Mouse (Mus musculus) intestine, postnatal 0 days (tissue): Measurements from ENCODE around the gene Akap6. TPM values are rescaled to one million over a fixed set of nuclear protein-coding genes. Genes with fewer than 3 reads are reported as not detected.
"Not testable (repeated sequence)": the region's sequence is repeated elsewhere in the genome, so short reads cannot be mapped to it uniquely, and the experiment has no call there.

Experiments
- ATAC-seq: fragments of 200-750 bp; cut with Nextera tagmentation; 2 replicates; pipeline ENCODE4 v1.8.0; 2017; ENCODE audit warnings: mild to moderate bottlenecking, moderate TSS enrichment, moderate library complexity
- H3K27ac ChIP-seq: fragments of 300-500 bp; sonication (generic); 2 replicates; pipeline ENCODE4 v1.5.1; 2014; ENCODE audit warnings: mild to moderate bottlenecking, low read depth, low read length, moderate library complexity
- H3K27me3 ChIP-seq: fragments of 300-500 bp; sonication (generic); replicated peaks from 2 replicates; pipeline ENCODE4 v1.6.1; 2014; ENCODE audit warnings: low read length, mixed read lengths; ENCODE audit not compliant: control insufficient read depth, insufficient read depth
- H3K36me3 ChIP-seq: fragments of 300-500 bp; sonication (generic); 2 replicates; pipeline ENCODE4 v1.6.1; 2014; ENCODE audit warnings: mild to moderate bottlenecking, moderate library complexity; ENCODE audit not compliant: control insufficient read depth, insufficient read depth
- H3K4me1 ChIP-seq: fragments of 300-500 bp; sonication (generic); replicated peaks from 2 replicates; pipeline ENCODE4 v1.6.1; 2014; ENCODE audit warnings: antibody characterized with exemption, low read length, mixed read lengths; ENCODE audit not compliant: control insufficient read depth, insufficient read depth
- H3K4me2 ChIP-seq: fragments of 300-500 bp; sonication (generic); replicated peaks from 2 replicates; pipeline ENCODE4 v1.6.1; 2014; ENCODE audit warnings: low read depth, mild to moderate bottlenecking, moderate library complexity
- H3K4me3 ChIP-seq: fragments of 300-500 bp; sonication (generic); 2 replicates; pipeline ENCODE4 v1.5.1; 2014; ENCODE audit warnings: low read depth, low read length
- H3K9ac ChIP-seq: fragments of 300-500 bp; sonication (generic); 2 replicates; pipeline ENCODE4 v1.6.1; 2014; ENCODE audit warnings: mild to moderate bottlenecking, low read depth, low read length
- H3K9me3 ChIP-seq: fragments of 300-500 bp; sonication (generic); 2 replicates; pipeline ENCODE4 v1.6.1; 2016; ENCODE audit warnings: mixed run types; ENCODE audit not compliant: control insufficient read depth
- CTCF ChIP-seq: sonication (generic); IDR thresholded peaks from 2 replicates; pipeline ENCODE4 v1.5.1; 2016; ENCODE audit warnings: low read depth, mild to moderate bottlenecking, control low read depth, antibody characterized with exemption, moderate library complexity
- WGBS: fragments of 180-500 bp; shearing (Covaris S2); extraction: QIAGEN DNeasy Blood & Tissue Kit; methylation state at CpG from one replicate; pipeline ENCODE4 v1.1.7; 2014; 5-methylcytosine and 5-hydroxymethylcytosine counted together
- polyA plus RNA-seq: library from polyadenylated mRNA; unstranded; fragments of >200 nt; fragmentation: Nextera tagmentation; extraction: Ambion mirVana; gene quantifications from 2 replicates; pipeline ENCODE4 v1.2.1, GENCODE M21; 2015

Akap6 gene
- polyA plus RNA-seq, 1 experiment from 2014 or later = 0.73 TPM

DNA sequence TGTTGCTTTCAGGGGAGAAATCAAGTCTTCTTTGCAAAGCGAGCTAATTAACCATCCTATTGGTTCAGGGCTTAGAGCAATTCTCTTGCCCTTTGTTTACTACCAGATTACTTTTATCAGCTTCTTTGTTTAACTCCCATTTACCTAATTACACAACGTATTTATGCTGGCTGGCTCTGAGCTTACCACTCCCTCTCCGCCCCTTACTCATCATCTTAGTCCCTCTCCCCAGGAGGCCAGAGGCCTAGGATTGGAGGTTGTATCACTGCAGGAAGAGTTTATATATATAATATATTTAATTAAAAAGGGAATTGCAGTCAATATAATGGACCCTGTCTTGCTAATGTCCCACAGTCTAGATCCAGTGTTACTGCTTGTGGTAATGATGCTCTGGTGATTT is 5.6 kb downstream of the Akap6 start:
- Histone ChIP-seq H3K4me1 (peaks cover 7% of the 10 kb centered on the region), H3K4me3 (no peak overlapping the region), H3K9me3 (no peaks in the 10 kb centered on the region), H3K27ac (no peak overlapping the region), H3K9ac (no peak overlapping the region), H3K27me3 (no peaks in the 10 kb centered on the region), H3K4me2 (no peak overlapping the region), H3K36me3 (no peaks in the 10 kb centered on the region)
- TF ChIP-seq CTCF = no peak
- ATAC-seq = no peak
- WGBS = 50% methylated on average over 3 of the region's 3 CpGs

DNA sequence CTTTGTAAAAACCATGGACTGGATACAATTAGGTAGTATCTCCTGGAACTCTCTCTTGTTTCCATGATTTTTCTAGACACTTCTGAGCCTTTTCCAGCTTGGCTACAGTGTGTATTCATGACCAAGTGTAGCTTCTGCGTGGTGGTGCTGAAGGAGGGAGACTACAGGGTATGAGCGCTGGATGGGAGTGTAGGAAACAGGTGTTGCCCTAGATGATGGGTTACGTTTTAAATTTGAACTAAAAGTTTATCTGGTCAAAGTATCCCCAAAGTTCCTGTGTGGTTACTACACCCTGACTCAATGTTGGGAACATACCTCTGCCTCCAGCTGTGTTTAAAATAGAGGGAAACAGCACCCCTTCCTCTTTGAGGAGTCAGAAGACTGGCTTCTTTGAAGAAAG is 12.2 kb downstream of the Akap6 start:
- no peak overlapping the region for H3K4me3 ChIP-seq
- ATAC-seq = no peak
- 82% methylated on average over 3 of the region's 3 CpGs for WGBS
- H3K9me3 ChIP-seq = no peaks in the 10 kb centered on the region
- H3K27me3 ChIP-seq = no peaks in the 10 kb centered on the region
- no peaks in the 10 kb centered on the region for H3K4me1 ChIP-seq
- no peak for TF ChIP-seq CTCF
- H3K9ac ChIP-seq = no peak overlapping the region
- H3K4me2 ChIP-seq = no peak overlapping the region
- H3K36me3 ChIP-seq = no peaks in the 10 kb centered on the region
- H3K27ac ChIP-seq = no peak overlapping the region

DNA sequence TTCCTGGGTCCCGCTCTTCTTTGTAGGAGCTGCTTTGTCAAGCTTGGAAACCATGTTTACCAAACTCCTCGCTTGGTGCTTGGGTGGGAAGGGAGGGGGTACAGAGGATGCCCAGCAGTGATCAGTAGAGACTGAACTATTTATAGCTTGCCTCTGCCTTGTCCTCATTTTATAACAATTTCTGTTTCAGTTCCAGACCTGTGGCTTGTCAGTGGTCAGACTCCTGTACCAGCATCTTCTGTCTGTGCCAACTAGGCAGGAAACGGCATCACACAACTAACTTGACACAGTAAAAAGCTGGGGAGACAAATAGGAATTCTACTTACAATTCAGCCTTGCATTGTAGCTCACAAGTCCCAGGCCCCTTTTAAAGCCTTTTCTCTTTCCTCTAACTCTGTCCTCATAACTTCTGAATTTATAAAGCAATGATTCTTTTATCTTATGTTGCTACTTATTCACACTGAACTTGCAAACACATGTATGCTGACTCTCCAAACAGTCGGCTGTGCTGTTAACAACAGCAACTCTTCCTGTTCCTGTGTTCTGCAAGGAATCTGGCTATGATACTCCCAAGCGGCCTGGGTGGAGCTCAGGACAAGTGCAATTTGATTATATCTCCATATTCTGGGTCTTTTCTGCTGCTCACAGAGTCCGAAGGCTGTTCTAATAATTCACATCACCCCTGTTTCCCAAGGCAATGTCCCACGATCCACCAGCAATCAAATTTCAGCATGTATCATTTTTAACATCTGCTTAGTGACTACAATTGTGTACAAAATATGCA is 12.9 kb downstream of the Akap6 start:
- TF ChIP-seq CTCF = no peak
- 57% methylated on average over 7 of the region's 7 CpGs for WGBS
- no peaks in the 10 kb centered on the region for H3K4me1 ChIP-seq
- no peak overlapping the region for H3K4me2 ChIP-seq
- ATAC-seq = no peak
- no peaks in the 10 kb centered on the region for H3K27me3 ChIP-seq
- no peak overlapping the region for H3K27ac ChIP-seq
- no peak overlapping the region for H3K4me3 ChIP-seq
- no peak overlapping the region for H3K9ac ChIP-seq
- no peaks in the 10 kb centered on the region for H3K9me3 ChIP-seq
- H3K36me3 ChIP-seq = no peaks in the 10 kb centered on the region

DNA sequence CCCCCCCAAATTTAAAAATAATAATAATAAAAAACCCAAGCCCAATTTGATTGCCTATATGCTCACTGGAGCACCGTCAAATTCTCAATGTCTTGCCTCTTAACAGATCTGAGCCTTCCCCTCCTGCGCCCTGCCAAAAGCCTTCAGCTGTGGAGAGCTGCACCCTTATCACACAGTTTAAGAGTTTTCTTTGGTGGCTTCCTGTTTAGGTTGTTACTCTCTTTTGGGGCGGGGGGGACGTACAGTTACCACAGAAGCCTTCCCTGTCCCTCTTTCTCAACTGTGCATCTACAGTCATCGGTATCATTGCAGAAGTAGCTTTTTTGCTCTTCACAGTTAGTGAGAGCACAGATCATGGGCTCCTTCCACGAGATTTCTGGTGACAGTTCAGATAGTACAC is 19.2 kb downstream of the Akap6 start:
- Histone ChIP-seq H3K4me1 (no peaks in the 10 kb centered on the region), H3K27ac (no peak overlapping the region), H3K9me3 (no peaks in the 10 kb centered on the region), H3K9ac (no peak overlapping the region), H3K36me3 (no peaks in the 10 kb centered on the region), H3K27me3 (no peaks in the 10 kb centered on the region), H3K4me3 (no peak overlapping the region), H3K4me2 (no peak overlapping the region)
- ATAC-seq = no peak
- WGBS = 75% methylated on average over 6 of the region's 6 CpGs
- TF ChIP-seq CTCF = no peak

DNA sequence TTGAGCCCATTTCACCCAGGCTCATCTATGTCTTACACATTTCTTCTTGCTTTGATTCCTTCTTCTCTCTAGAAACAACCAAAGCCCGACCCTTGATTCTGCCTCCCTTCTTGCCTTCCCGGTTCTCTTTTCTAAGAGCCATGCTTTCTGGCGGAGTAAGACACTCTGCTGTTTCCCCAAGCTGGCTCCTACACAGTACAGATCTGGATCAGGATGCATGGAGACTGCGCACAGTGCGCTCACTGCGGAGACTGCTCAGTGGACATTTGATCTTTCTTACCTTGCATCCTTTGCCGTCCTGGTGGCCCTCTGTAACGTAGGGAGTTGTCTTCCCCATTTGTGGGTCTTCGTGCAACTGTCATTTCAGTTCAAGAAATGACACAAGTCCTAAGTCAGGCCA is 20.0 kb downstream of the Akap6 start:
- Histone ChIP-seq H3K4me3 (no peak overlapping the region), H3K27me3 (no peaks in the 10 kb centered on the region), H3K4me1 (no peaks in the 10 kb centered on the region), H3K9me3 (no peaks in the 10 kb centered on the region), H3K27ac (no peak overlapping the region), H3K36me3 (no peaks in the 10 kb centered on the region), H3K4me2 (no peak overlapping the region), H3K9ac (no peak overlapping the region)
- WGBS = 88% methylated on average over 9 of the region's 9 CpGs
- TF ChIP-seq CTCF = no peak
- no peak for ATAC-seq

DNA sequence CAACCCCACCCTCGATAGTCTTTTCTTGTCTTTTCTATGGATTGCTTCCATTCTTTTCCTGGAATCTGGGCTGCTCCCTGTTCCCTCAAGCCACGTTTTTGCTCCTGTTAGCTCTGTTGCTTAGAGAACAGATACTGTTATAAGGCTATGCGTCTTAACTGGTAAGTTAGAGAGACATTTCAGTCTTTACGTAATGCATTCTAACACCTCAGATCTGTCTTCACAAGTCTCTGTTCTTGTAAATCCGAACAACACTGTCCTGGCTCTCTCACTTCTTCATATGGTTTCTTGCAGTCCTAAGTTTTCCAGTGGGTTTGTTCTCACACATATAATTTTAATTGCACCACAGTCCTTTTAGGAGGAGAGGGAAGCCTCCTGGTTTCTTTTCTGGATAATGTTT is 20.5 kb downstream of the Akap6 start:
- H3K4me1 ChIP-seq = no peaks in the 10 kb centered on the region
- TF ChIP-seq CTCF = no peak
- 83% methylated on average over 5 of the region's 5 CpGs for WGBS
- H3K27ac ChIP-seq = no peak overlapping the region
- H3K36me3 ChIP-seq = no peaks in the 10 kb centered on the region
- no peak for ATAC-seq
- no peaks in the 10 kb centered on the region for H3K9me3 ChIP-seq
- H3K4me2 ChIP-seq = no peak overlapping the region
- H3K4me3 ChIP-seq = no peak overlapping the region
- no peak overlapping the region for H3K9ac ChIP-seq
- H3K27me3 ChIP-seq = no peaks in the 10 kb centered on the region

DNA sequence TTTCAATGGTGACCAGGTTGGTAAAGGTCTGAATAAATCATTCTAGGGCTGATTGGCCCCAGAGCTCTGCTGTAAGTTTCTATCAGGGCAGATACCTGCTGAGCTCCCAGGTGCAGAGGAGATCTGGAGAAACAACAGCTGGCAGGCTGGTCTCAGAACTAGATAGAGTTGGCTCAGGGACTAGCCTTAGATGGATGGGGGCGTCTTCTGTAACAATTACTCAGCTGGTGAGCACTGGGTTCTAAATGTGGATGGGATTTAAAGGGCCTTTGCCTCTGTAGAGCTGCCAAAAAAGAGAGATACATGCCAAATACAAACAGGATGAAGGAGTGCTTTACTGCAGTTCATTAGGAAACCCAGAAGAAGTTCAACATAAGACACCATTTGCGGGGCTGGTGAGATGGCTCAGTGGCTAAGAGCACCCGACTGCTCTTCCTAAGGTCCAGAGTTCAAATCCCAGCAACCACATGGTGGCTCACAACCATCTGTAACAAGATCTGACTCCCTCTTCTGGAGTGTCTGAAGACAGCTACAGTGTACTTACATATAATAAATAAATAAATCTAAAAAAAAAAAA is 24.9 kb downstream of the Akap6 start:
- WGBS = 78% methylated on average over 3 of the region's 3 CpGs
- H3K36me3 ChIP-seq, H3K4me3 ChIP-seq, ATAC-seq, H3K27ac ChIP-seq, H3K9me3 ChIP-seq, H3K9ac ChIP-seq, H3K4me2 ChIP-seq, H3K4me1 ChIP-seq, H3K27me3 ChIP-seq: not testable (repeated sequence)
